Mouse (Mus musculus): ENCODE measurements around the gene Zbtb5.
"Not testable (repeated sequence)": the region's sequence is repeated elsewhere in the genome, so short reads cannot be mapped to it uniquely, and the experiment has no call there.

The Zbtb5 gene

GRCm38 (mm10) chr4:44970612-44971110 lies 41.6 kb downstream of the Zbtb5 start:
- peak; percentile 79 for DNase-seq (ENCODE audit: low read depth, low spot score)

DNA sequence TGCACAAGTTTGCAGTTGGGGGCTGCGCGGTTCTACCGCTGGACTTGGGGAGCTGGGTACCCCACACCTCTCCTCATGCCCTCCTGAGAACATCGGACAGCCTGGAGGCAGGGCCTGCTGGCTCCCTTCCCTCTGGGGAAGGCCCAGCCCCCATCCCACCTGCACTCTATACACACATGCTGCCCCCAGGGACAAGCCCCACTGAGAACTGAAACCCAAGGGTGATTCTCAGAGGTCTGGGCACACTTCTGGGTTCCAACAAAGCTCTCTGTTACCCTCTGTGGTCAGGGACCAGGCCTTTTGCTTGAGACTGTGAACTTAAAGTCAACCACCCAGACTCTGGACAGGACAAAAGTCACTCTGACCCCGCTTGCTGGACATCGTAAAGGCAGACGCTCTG lies 42.2 kb downstream of the Zbtb5 start:
- DNase-seq (ENCODE audit: low read depth, low spot score): no peak

DNA sequence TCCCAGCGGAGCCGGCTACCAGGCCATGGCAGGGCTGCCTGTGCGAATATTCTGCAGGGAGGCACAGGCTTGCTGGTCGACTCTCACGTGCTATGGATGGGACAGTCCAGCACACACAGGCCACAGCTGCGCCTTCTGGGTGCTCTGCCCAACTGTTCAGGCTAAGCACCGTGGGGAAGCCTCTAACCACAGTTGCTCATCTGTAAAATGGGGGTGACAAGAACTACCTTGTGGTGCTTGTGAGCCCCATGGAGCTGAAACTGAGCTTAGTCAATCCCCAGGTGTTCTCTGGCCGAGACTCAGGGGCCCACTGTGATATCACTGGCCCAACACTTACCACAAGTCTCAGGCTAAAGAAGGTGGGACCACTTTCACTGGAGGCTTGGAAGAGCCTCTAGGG lies 44.8 kb downstream of the Zbtb5 start:
- no peak for DNase-seq (ENCODE audit: low read depth, low spot score)

- no peak for DNase-seq (ENCODE audit: low read depth, low spot score)
Measured at GRCm38 (mm10) chr4:44965736-44966135, 46.5 kb downstream of the Zbtb5 start.

DNA sequence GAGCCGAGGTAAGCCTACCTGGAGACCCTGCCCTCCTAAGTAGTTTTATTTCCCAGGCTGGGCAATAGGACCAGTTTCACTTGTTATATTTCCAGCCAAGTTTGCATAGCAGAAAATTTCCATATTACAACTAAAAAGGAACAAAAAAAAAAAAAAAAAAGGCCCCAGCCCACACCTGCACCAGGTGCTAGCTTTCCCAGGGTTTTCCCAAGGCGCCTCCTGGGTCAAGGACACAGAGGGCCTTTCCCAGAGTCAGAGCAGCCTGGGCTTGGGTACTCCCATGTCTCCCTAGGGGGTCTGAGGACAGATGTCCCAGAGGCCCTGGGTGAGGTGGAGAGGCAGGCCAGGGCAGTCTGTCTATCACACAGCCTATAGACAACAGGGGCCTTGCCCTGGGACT lies 47.0 kb downstream of the Zbtb5 start:
- no peak for DNase-seq (ENCODE audit: low read depth, low spot score)

DNA sequence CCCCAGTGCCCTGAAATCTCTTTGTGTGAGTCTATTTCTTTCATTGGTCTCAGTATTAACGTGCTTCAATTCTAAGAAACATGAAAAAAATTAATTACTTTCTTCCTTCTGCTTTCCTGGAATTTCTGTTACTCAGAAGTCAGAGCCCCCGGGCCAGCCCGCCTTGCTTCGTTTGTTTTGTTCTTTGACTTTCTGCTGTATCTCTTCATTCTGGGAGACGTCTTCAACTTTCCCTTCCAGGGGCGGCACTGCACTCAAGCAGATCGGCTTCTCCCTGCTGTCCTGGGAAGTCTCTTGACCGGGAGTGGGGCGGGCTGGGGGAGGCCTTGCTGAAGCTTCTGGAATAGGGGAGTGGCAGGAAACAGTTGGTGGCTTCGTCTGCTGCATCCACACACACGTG lies 49.1 kb downstream of the Zbtb5 start:
- DNase-seq (ENCODE audit: low read depth, low spot score): no peak

- DNase-seq (ENCODE audit: low read depth, low spot score): no peak
Measured at GRCm38 (mm10) chr4:44959220-44959619, 53.0 kb downstream of the Zbtb5 start.

GRCm38 (mm10) chr4:44958776-44959175 lies 53.4 kb downstream of the Zbtb5 start:
- DNase-seq (ENCODE audit: low read depth, low spot score): no peak

- no peak for DNase-seq (ENCODE audit: low read depth, low spot score)
Measured at GRCm38 (mm10) chr4:44953041-44953440, 59.2 kb downstream of the Zbtb5 start.

GRCm38 (mm10) chr4:44948314-44948713 lies 63.9 kb downstream of the Zbtb5 start:
- DNase-seq (ENCODE audit: low read depth, low spot score): no peak

GRCm38 (mm10) chr4:44947464-44947863 lies 64.7 kb downstream of the Zbtb5 start:
- DNase-seq (ENCODE audit: low read depth, low spot score): no peak

DNA sequence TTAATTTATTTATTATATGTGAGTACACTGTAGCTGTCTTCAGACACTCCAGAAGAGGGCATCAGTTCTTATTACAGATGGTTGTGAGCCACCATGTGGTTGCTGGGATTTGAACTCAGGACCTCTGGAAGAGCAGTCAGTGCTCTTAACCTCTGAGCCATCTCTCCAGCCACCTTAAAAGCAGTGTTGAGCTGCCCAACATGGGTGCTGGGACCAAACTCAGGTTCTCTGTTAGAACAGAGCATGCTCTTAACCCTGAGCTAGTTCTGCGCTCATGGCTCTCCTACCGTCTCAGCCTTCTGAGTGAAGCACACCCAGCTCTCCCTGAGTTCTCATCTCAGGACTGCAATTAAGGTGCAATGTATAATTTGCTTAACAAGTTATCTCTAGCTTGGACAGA lies 66.1 kb downstream of the Zbtb5 start:
- DNase-seq (ENCODE audit: low read depth, low spot score): not testable (repeated sequence)

DNA sequence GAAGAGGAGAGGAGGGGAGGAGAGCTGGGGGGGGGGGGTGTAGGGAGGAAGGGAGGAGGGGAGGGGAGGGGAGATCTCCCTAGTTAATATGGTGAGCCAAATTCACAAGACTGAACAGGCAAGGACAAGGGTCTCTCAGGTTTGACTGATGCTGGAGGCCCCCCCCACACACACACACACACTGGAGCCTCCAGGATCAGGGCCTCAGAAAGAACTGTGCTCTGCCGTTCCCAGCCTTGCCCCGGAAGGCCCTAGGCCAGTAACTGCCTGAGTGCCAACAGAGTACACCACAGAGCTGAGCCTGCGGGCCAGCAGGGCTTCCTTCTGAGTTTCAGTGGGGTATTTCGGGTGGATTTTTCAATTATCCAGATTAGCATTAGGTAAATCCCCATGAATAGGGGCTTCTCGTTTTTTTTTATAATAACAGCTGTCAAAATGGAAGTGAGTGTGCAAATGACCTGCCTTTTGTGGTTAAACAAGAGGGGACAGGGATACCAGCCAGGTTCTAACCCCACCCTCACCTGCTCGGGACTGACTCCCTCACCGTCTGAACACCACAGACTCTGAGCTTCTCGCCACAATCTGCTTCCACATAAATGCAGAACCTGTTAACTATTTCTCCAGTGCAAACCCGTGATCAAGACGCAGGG lies 67.7 kb downstream of the Zbtb5 start:
- no peak for DNase-seq (ENCODE audit: low read depth, low spot score)

DNA sequence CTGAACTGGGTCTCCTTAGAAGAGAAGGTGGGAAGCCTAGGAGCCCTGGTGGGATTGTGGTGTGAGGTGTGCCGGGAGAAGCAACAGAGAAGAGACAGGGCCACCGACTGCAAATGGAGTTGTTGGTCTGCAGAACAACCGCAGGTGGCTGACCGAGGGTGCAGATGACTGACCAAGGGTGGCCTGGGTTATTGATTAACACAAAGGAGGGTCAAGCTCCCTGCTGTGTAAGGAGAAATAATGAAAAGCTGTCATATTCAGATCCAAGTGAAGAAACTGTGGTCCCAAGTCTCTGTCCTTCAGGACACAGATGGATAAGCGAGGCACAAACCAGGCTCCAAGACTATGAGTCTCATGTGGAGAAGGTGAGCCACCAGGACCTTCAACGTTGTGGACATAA lies 68.7 kb downstream of the Zbtb5 start:
- no peak for DNase-seq (ENCODE audit: low read depth, low spot score)

GRCm38 (mm10) chr4:44942237-44942636 lies 70.0 kb downstream of the Zbtb5 start:
- no peak for DNase-seq (ENCODE audit: low read depth, low spot score)
